Mouse (Mus musculus): ENCODE data around the gene Sytl3.

Sytl3 gene

GRCm38 (mm10) chr17:6755873-6756272 lies 97.0 kb downstream of the Sytl3 start:
- 89% methylated on average over 8 of the region's 8 CpGs for WGBS

DNA sequence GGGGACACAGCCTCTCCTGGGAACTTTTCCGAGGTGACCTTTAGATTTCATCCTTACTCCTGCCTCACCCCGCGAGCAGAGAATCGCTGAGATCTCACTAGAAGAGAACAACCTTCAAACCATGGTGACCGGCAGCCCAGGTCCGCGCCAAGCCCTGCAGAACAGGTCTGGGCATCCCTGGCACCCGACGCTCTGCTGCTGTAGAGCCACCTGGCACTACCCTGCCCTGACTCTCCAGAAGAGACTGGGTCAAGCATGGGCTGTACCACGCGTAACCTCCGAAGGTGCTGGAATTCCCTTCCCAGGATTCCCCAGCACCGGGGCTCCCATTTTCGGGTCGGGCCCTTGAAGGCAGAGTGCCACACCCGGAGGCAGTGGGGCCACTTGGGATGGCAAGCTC lies 99.0 kb downstream of the Sytl3 start:
- WGBS: 97% methylated on average over 16 of the region's 16 CpGs

DNA sequence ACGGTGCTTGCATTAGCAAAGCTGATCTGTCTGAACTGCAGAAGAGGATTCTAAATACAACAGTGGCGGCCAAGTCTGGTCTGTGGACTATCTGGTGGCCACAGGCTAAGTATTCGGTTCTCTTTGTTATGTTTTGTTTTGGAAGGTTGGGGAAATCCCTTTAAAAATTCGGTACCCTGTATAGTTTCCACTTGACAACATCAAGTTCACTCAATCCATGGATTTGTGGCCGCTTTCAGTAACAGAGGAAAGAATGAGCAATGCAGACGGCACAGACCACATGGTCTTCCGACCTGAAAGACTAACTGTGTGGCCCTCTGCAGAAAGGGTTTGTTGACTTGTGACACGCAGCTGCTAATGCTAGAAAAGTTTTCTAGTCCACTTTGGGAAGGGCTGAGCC lies 100.0 kb downstream of the Sytl3 start:
- WGBS: 78% methylated on average over 8 of the region's 8 CpGs

GRCm38 (mm10) chr17:6759717-6760292 lies 100.9 kb downstream of the Sytl3 start:
- 38% methylated on average over 9 of the region's 9 CpGs for WGBS

DNA sequence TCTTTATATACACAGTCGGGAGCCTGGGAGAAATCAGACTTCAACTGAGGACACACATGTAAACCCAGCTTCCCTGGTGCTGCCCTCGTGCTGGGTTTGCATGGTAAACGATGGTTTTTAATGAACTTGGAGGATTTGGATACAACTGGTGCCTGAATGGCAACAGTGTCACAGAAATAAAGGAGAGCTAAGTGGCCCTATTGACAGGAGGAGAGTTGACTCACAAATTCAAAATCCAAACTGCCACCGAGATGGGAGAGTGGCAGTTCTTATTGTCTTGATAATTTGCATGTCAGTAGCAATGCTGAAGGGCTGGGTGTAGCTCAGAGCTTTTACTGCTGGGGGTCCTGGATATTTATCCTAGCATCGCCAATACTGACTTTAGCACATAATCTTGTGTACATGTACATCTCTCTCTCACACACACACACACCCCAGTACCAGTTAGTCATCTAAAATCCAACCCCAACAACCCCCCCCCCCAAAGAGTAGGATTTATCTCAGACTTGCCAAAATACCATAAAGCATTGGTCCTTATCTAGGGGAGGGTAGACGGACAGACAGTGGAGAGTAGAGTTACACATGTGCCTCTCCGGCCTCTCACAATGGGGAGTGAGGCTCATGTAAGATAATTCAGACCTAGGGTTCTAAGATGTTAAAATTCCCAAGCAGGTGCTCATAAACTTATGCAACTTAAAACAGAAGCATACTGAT lies 104.8 kb downstream of the Sytl3 start:
- 69% methylated on average over 7 of the region's 7 CpGs for WGBS

DNA sequence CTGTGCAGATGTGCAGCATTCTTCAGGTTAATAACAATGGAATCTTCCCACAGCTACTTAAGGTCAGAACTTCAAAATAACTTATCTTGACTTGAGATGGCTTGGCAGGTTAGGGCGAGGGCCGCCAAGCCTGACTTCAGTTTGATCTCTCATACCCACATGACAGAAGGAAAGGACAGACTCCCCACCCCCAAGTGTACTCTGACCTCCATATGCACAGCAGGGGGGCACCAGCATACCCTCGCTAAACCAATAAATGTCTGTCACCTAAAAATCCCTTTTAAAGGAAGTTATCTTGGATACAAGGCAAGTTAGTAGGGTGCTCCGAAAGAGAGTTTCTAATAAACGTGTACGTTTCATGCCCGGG lies 105.3 kb downstream of the Sytl3 start:
- 89% methylated on average over 7 of the region's 7 CpGs for WGBS

DNA sequence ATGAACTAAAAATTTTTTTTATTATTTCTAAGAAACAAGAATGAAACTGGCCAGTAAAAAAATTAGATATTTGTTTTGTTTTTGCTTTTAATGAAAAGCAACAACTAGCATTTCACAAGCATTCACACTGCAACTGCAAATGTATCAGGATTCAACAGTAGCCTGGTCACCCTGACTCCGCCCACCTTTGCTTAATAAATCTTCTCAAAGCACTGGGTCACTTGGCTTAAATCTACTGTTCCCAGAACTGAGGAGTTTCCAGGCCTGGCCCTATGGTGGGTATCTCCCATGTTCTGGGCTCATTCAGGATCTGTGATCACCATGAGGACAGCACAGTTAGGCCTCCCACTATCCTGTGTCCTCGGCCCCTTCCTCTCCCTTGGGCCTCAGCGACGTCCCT lies 105.8 kb downstream of the Sytl3 start:
- WGBS: 90% methylated on average over 4 of the region's 4 CpGs

DNA sequence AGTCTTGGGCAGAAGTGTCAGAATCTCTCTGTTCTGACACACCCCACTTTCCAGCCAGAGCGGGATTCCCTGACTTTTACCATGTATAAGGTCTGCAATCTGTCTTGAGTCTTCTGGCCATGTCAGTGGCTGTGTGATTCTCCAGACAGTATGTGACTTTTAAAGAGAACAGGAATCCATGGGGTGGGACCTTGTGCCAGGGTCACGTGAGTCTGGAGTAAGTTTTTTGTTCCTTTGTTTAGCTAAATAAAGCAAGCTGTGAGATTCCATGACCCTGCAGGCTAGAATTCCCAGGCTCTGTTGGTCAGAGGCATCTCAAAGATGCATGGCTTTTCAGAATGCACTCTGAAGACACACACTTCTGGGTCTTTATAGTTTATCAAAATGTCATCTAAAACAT lies 107.0 kb downstream of the Sytl3 start:
- 82% methylated on average over 2 of the region's 2 CpGs for WGBS

DNA sequence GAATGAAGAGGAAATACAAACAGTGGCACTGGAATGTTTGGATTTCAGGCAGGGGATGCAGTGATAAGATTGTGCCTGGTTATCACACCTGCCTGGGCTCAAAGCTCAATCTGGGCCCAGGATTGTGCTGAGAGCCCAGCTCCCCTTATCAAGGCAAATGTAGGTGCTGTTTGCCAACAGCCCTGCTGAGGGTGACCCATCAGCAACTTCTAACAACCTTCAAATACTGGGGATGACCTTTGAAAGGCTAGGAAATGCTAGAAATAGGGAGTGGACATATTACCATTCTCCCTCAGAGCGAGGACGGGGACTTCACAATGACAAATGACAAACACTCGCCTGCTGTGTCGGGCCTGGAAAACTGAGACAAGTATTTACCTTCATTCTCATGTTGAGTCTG lies 107.9 kb downstream of the Sytl3 start:
- WGBS: 88% methylated on average over 4 of the region's 4 CpGs

GRCm38 (mm10) chr17:6767771-6768170 lies 108.9 kb downstream of the Sytl3 start:
- 90% methylated on average over 5 of the region's 5 CpGs for WGBS

DNA sequence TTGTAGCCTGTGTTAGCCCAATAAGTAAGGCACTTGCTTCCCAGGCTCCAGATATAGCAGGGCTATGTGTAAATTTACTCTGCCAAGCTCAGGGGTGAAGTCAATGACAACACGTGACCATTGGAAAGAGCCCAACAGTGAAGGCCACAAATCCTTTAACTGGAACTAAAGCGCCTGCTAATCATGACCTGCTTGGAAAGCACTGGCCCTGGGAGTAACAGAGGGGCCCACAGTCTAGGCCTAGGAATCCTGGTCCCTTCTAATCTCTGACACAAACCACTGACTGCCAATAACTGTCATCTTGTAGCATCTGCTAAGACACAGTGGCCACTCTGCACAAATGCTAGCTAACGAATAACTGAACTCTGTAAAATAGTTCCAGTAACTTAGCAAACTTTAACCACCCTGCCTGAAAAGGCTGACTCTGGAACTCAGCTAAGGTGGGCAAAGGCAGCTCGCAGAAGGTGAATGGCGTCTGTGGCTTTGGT lies 109.5 kb downstream of the Sytl3 start:
- 85% methylated on average over 5 of the region's 5 CpGs for WGBS

GRCm38 (mm10) chr17:6769602-6770001 lies 110.7 kb downstream of the Sytl3 start:
- WGBS: 60% methylated on average over 4 of the region's 4 CpGs

GRCm38 (mm10) chr17:6771661-6772489 lies 113.0 kb downstream of the Sytl3 start:
- 81% methylated on average over 16 of the region's 16 CpGs for WGBS

DNA sequence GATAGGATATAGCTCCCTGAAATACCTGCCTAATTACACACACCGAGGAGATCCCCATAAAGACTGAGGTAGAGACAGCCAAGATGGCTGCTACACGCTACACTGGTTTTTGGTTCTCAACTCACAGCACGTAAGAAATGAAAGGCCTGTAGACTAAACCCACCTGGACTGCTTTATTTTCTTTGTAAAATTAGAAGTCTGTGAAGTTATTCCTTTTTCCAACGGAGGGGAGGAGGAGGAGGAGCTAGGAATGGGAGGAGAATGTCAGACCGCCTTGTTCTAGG lies 113.5 kb downstream of the Sytl3 start:
- WGBS: 88% methylated on average over 5 of the region's 5 CpGs

GRCm38 (mm10) chr17:6773249-6773966 lies 114.5 kb downstream of the Sytl3 start:
- WGBS: 95% methylated on average over 14 of the region's 14 CpGs

GRCm38 (mm10) chr17:6775221-6775620 lies 116.3 kb downstream of the Sytl3 start:
- 75% methylated on average over 9 of the region's 9 CpGs for WGBS

DNA sequence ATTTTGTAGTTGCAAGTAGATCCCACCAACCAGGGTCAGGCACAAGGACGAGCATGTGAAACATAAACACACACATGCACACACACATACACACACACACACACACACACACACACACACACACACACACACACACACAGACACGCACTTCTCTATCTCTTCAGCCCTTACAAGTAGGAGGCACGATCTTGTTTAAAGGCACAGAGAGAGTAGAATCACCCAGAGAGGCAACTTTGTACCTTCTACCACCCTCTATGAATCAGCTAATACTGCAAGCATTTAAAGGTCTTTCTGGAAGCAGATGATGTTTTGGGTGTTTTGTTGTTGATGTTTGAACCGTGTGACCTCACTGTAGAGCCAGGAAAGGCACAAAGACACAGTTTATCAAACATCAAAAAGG lies 116.8 kb downstream of the Sytl3 start:
- WGBS: 68% methylated on average over 4 of the region's 4 CpGs

DNA sequence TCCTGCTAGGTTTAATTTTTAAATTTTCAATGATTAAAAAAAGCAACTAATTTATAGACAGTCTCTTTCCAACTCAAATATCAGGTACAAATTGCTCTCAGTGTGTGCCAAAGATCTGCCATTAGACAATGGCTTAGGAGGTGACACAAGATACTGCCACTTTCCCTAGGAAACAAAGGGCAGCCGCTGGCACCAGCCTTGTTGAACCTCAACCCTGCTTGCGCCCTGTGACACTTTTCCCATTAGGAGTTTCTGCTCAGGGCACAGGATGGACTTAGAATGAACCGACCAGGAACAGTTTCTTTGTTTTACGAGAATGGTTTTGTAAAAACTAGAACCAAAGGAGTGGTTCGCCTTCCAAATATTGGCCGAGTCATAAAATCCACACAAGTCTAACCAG lies 117.2 kb downstream of the Sytl3 start:
- WGBS: 71% methylated on average over 6 of the region's 6 CpGs

GRCm38 (mm10) chr17:6776576-6776975 lies 117.7 kb downstream of the Sytl3 start:
- WGBS: 57% methylated on average over 5 of the region's 5 CpGs

DNA sequence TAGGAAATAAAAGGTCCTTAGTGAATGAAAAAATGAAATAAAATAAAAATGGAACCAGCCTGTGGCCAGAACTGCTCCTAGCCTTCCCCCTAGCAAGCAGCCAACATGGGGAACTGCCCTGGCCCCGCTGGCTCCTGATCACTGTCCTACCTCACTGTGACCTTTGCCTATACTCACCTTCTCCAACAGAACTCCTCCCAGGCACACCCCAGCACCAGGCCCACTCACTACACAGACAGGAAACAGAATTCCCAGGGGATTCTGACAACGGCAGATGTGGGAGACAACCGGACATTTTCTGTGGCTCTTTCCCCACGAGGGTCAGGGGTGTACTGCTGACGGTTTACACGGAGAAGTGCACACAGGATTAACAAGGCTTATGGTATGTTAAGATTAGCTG lies 118.2 kb downstream of the Sytl3 start:
- 82% methylated on average over 6 of the region's 6 CpGs for WGBS

- WGBS: 64% methylated on average over 12 of the region's 12 CpGs
These were observed 118.9 kb downstream of the Sytl3 start for GRCm38 (mm10) chr17:6777629-6778331.

DNA sequence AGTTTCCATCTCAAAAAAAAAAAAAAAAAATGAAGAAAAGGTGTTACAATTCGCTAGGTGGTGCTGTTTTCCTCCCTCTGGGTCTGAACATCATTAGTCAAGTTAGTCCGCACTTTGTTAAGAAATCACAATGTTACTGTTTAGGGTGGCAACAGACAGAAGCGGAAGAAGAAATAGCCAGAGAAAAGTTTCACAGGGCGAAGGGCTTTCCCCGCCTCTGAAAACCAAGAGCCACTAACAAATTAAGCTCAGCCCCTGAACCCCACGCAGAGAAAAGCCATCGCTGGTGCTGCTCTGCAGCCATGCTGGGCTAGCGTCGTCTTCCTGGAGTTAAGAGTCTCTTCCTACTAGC lies 119.4 kb downstream of the Sytl3 start:
- WGBS: under 1% methylated on average over 9 of the region's 9 CpGs
